Mouse (Mus musculus) liver, embryonic 16.5 days (tissue): ENCODE results near the gene Tpd52l2. TPM values are rescaled to one million over a fixed set of nuclear protein-coding genes. Genes with fewer than 3 reads are reported as not detected.
"Not testable (repeated sequence)": the region's sequence is repeated elsewhere in the genome, so short reads cannot be mapped to it uniquely, and the experiment has no call there.

Source experiments
- ATAC-seq: fragments of 200-750 bp; cut with Nextera tagmentation; 2 replicates; pipeline ENCODE4 v1.8.0; 2017; ENCODE audit warnings: low read depth, mild to moderate bottlenecking, moderate number of reproducible peaks, moderate library complexity
- H3K27ac ChIP-seq: fragments of 300-500 bp; sonication (generic); 2 replicates; pipeline ENCODE4 v1.5.1; 2014; ENCODE audit warnings: mild to moderate bottlenecking, low read length
- H3K27me3 ChIP-seq: fragments of 300-500 bp; sonication (generic); 2 replicates; pipeline ENCODE4 v1.6.1; 2014; ENCODE audit warnings: low read depth, low read length, mixed read lengths; ENCODE audit not compliant: control insufficient read depth, insufficient read depth
- H3K36me3 ChIP-seq: fragments of 300-500 bp; sonication (generic); 2 replicates; pipeline ENCODE4 v1.6.1; 2014; ENCODE audit warnings: mild to moderate bottlenecking; ENCODE audit not compliant: control insufficient read depth, insufficient read depth
- H3K4me1 ChIP-seq: fragments of 300-500 bp; sonication (generic); 2 replicates; pipeline ENCODE4 v1.6.1; 2014; ENCODE audit warnings: low read depth, low read length, mixed read lengths; ENCODE audit not compliant: control insufficient read depth
- H3K4me2 ChIP-seq: fragments of 300-500 bp; sonication (generic); 2 replicates; pipeline ENCODE4 v1.6.1; 2014; ENCODE audit warnings: low read depth, low read length, mixed read lengths
- H3K4me3 ChIP-seq: fragments of 300-500 bp; sonication (generic); 2 replicates; pipeline ENCODE4 v1.5.1; 2014; ENCODE audit warnings: low read depth, mild to moderate bottlenecking, low read length
- H3K9ac ChIP-seq: fragments of 300-500 bp; sonication (generic); 2 replicates; pipeline ENCODE4 v1.6.1; 2014; ENCODE audit warnings: low read depth, low read length
- H3K9me3 ChIP-seq: fragments of 300-500 bp; sonication (generic); replicated peaks from 2 replicates; pipeline ENCODE4 v1.6.1; 2016; ENCODE audit warnings: low read length; ENCODE audit not compliant: control insufficient read depth
- WGBS: fragments of 180-500 bp; shearing (Covaris S2); extraction: QIAGEN DNeasy Blood & Tissue Kit; methylation state at CpG from one replicate; pipeline ENCODE4 v1.1.7; 2014; ENCODE audit not compliant: insufficient replicate concordance; 5-methylcytosine and 5-hydroxymethylcytosine counted together
- polyA plus RNA-seq: library from polyadenylated mRNA; unstranded; fragments of >200 nt; fragmentation: Nextera tagmentation; extraction: Ambion mirVana; gene quantifications from 2 replicates; pipeline ENCODE4 v1.2.1, GENCODE M21; 2015

The Tpd52l2 gene
- polyA plus RNA-seq, 1 experiment from 2014 or later, result 62.7 TPM

- no peaks in the 10 kb centered on the region for H3K9me3 ChIP-seq
- 79% methylated on average over 26 of the region's 26 CpGs for WGBS
- no peak for ATAC-seq
- H3K36me3 ChIP-seq, result no peaks in the 10 kb centered on the region
- H3K27ac ChIP-seq, result no peak overlapping the region
- peaks cover 24% of the 10 kb centered on the region for H3K4me1 ChIP-seq
- no peak overlapping the region for H3K4me3 ChIP-seq
- H3K4me2 ChIP-seq, result no peak overlapping the region
- no peaks in the 10 kb centered on the region for H3K27me3 ChIP-seq
- H3K9ac ChIP-seq, result no peak overlapping the region
Measured at GRCm38 (mm10) chr2:181494266-181494945, 2.5 kb upstream of the Tpd52l2 start.

GRCm38 (mm10) chr2:181495845-181496244, 1.1 kb upstream of the Tpd52l2 start:
- not testable (repeated sequence) for H3K9me3 ChIP-seq, ATAC-seq, H3K4me3 ChIP-seq, H3K9ac ChIP-seq, H3K27me3 ChIP-seq, H3K36me3 ChIP-seq, H3K27ac ChIP-seq
- Histone ChIP-seq H3K4me2 (peak overlapping the region; percentile 95), H3K4me1 (peaks cover 24% of the 10 kb centered on the region)
- 37% methylated on average over 8 of the region's 8 CpGs for WGBS

GRCm38 (mm10) chr2:181496281-181496680, 661 bp upstream of the Tpd52l2 start:
- peak overlapping the region; percentile 100 for H3K27ac ChIP-seq
- peak overlapping the region; percentile 83 for H3K4me3 ChIP-seq
- peaks cover 24% of the 10 kb centered on the region for H3K4me1 ChIP-seq
- no peaks in the 10 kb centered on the region for H3K27me3 ChIP-seq
- no peaks in the 10 kb centered on the region for H3K9me3 ChIP-seq
- peak; percentile 20 for ATAC-seq
- H3K36me3 ChIP-seq, result peaks cover 12% of the 10 kb centered on the region
- H3K4me2 ChIP-seq, result peak overlapping the region; percentile 95
- WGBS, result 4% methylated on average over 8 of the region's 8 CpGs
- peak overlapping the region; percentile 68 for H3K9ac ChIP-seq

- H3K27me3 ChIP-seq, result no peaks in the 10 kb centered on the region
- H3K4me3 ChIP-seq, result peak overlapping the region; percentile 83
- H3K4me2 ChIP-seq, result peak overlapping the region; percentile 90
- H3K27ac ChIP-seq, result peak overlapping the region; percentile 100
- ATAC-seq, result peak; percentile 86
- peak overlapping the region; percentile 89 for H3K9ac ChIP-seq
- H3K9me3 ChIP-seq, result no peaks in the 10 kb centered on the region
- under 1% methylated on average over 12 of the region's 12 CpGs for WGBS
- peaks cover 17% of the 10 kb centered on the region for H3K4me1 ChIP-seq
- H3K36me3 ChIP-seq, result peaks cover 24% of the 10 kb centered on the region
Measured at GRCm38 (mm10) chr2:181497548-181497875, 570 bp downstream of the Tpd52l2 start.

GRCm38 (mm10) chr2:181498644-181499043, 1.7 kb downstream of the Tpd52l2 start:
- Histone ChIP-seq H3K27ac (no peak overlapping the region), H3K9ac (no peak overlapping the region), H3K4me2 (peak overlapping the region; percentile 90; the same call in 1 of the 2 replicates)

GRCm38 (mm10) chr2:181509191-181509590, 12.2 kb downstream of the Tpd52l2 start:
- no peak for ATAC-seq
- peaks cover 50% of the 10 kb centered on the region for H3K36me3 ChIP-seq

More at GRCm38 (mm10) chr2:181498644-181499043, 1.7 kb downstream of the Tpd52l2 start:
- H3K36me3 ChIP-seq, result peaks cover 34% of the 10 kb centered on the region
- peaks cover 17% of the 10 kb centered on the region for H3K4me1 ChIP-seq
- 61% methylated on average over 4 of the region's 4 CpGs for WGBS
- no peak for ATAC-seq
- H3K9me3 ChIP-seq, result no peaks in the 10 kb centered on the region
- H3K4me3 ChIP-seq, result peak overlapping the region; percentile 1; the same call in 1 of the 2 replicates
- no peaks in the 10 kb centered on the region for H3K27me3 ChIP-seq

GRCm38 (mm10) chr2:181511231-181511630, 14.3 kb downstream of the Tpd52l2 start:
- Histone ChIP-seq H3K4me2 (no peak overlapping the region), H3K27ac (no peak overlapping the region), H3K9ac (no peak overlapping the region), H3K4me1 (no peaks in the 10 kb centered on the region), H3K9me3 (no peaks in the 10 kb centered on the region), H3K36me3 (peaks cover 56% of the 10 kb centered on the region), H3K4me3 (no peak overlapping the region), H3K27me3 (no peaks in the 10 kb centered on the region)
- ATAC-seq, result no peak
- WGBS, result 86% methylated on average over 8 of the region's 8 CpGs

More at GRCm38 (mm10) chr2:181509191-181509590, 12.2 kb downstream of the Tpd52l2 start:
- H3K27me3 ChIP-seq, result no peaks in the 10 kb centered on the region
- H3K4me3 ChIP-seq, result no peak overlapping the region
- H3K4me1 ChIP-seq, result no peaks in the 10 kb centered on the region
- H3K4me2 ChIP-seq, result no peak overlapping the region
- no peak overlapping the region for H3K9ac ChIP-seq
- 82% methylated on average over 2 of the region's 2 CpGs for WGBS
- H3K27ac ChIP-seq, result no peak overlapping the region
- H3K9me3 ChIP-seq, result no peaks in the 10 kb centered on the region

- Histone ChIP-seq H3K4me2 (peak overlapping the region; percentile 85), H3K9ac (peak overlapping the region; percentile 96), H3K36me3 (peaks cover 24% of the 10 kb centered on the region), H3K27ac (peak overlapping the region; percentile 99), H3K9me3 (no peaks in the 10 kb centered on the region), H3K4me3 (peak overlapping the region; percentile 95), H3K4me1 (peaks cover 31% of the 10 kb centered on the region), H3K27me3 (no peaks in the 10 kb centered on the region)
- 69% methylated on average over 3 of the region's 3 CpGs for WGBS
- no peak for ATAC-seq
Measured at GRCm38 (mm10) chr2:181519201-181519600, 22.3 kb downstream of the Tpd52l2 start.

GRCm38 (mm10) chr2:181520118-181520935, 23.4 kb downstream of the Tpd52l2 start, which contains the start of gene Dnajc5:
Gene Dnajc5, plus strand, starts transcription at chr2:181520485.
- Histone ChIP-seq H3K4me2 (peak within 1 kb of the TSS; percentile 85), H3K9me3 (no peaks in the 10 kb centered on the region), H3K4me3 (peak within 1 kb of the TSS; percentile 95), H3K4me1 (peaks cover 31% of the 10 kb centered on the region), H3K27ac (peak within 1 kb of the TSS; percentile 99), H3K36me3 (peaks cover 20% of the 10 kb centered on the region), H3K9ac (peak within 1 kb of the TSS; percentile 96), H3K27me3 (no peaks in the 10 kb centered on the region)
- ATAC-seq, result peak; percentile 96
- WGBS, result under 1% methylated on average over 69 of the region's 74 CpGs
